ENCODE assay signal across 9 mouse cellular contexts in the genomic region with DNA sequence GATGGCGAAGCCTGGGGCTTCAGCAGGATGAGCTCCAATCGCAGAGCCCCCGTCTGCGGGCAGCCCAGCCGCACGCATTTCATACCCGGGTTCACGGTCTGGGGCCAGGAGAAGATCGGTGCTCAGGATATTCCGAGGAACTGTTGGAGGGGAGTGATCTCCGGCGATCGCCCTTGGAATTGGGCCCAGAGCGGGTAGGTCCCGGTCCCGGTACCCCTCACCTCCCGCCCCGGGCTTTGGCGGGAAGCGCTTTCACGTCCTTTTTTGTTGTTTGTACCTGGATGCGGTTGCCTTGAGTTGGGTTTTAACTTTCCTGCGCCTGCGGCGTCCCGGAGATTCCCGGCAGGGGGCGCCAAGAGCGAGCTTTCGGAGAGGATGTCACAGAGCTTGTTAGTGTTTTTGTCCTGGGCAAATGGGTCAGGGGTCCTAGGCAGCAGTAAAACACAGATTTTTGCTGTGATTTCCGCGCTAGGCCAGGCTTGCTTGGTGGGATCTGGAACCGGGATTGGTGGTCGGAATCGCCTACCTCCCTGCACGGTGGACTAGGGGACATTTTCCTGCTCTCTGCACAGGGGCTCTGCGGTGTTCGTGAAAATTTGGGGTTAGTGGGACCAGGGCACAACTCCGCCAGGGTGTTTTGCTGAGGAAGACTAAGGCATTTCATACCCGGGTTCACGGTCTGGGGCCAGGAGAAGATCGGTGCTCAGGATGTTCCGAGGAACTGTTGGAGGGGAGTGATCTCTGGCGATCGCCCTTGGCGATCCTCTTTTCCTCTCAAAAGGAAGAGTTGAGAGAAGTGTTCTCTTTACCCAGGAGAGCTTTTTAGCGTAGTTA. TPM values are rescaled to one million over a fixed set of nuclear protein-coding genes. Genes with fewer than 3 reads are reported as not detected.
DNase-seq lines count a peak whose midpoint lies in the region; ATAC-seq and TF ChIP-seq lines count a peak whose summit lies in the region.
"Had no signal": no experiment of that assay in that cellular context is flagged by ENCODE, and none has a peak within 500 bp of the region (broad histone marks: within the 10 kb centered on the region; RNA-seq: fewer than 3 reads in every experiment).

No protein-coding gene starts in this region.

- no peaks in the 10 kb centered on the region for H3K9me3 ChIP-seq in forebrain, embryonic 13.5 days (replicated peaks)
- no peaks in the 10 kb centered on the region for H3K9me3 ChIP-seq in heart, embryonic 16.5 days (replicated peaks; ENCODE audit: control insufficient read depth, low read length)
- H3K9me3 ChIP-seq in neural tube, embryonic 11.5 days (ENCODE audit: control insufficient read depth, low read length): no peaks in the 10 kb centered on the region
- no peaks in the 10 kb centered on the region for H3K9me3 ChIP-seq in stomach, postnatal 0 days (ENCODE audit: control insufficient read depth, low read length)

- no peak for TF ChIP-seq EP300 in stomach, postnatal 0 days (optimal IDR thresholded peaks at IDR 0.05)

- peak overlapping the region; percentile 91 for H3K4me2 ChIP-seq in forebrain, embryonic 13.5 days
- H3K4me2 ChIP-seq in heart, embryonic 16.5 days (ENCODE audit: low read depth, low read length): peak overlapping the region; percentile 94
- H3K4me2 ChIP-seq in neural tube, embryonic 11.5 days (ENCODE audit: low read depth): peak overlapping the region; percentile 99
- peak overlapping the region; percentile 68 for H3K4me2 ChIP-seq in stomach, postnatal 0 days (replicated peaks; ENCODE audit: low read depth)

- under 1% methylated on average over 47 of the region's 47 CpGs for WGBS in forebrain, embryonic 13.5 days
- under 1% methylated on average over 47 of the region's 47 CpGs for WGBS in heart, embryonic 16.5 days
- WGBS in liver, adult 2 months: 2% methylated on average over 47 of the region's 47 CpGs
- under 1% methylated on average over 47 of the region's 47 CpGs for WGBS in neural tube, embryonic 11.5 days
- under 1% methylated on average over 45 of the region's 47 CpGs for WGBS in stomach, postnatal 0 days

- peak; percentile 83 for TF ChIP-seq CTCF in liver, adult 2 months (IDR thresholded peaks at IDR 0.05; ENCODE audit: low read depth, low read length)
- peak; percentile 84 for TF ChIP-seq CTCF in stomach, postnatal 0 days (IDR thresholded peaks at IDR 0.05; ENCODE audit: low read depth)

- H3K79me2 ChIP-seq in liver, adult 2 months (ENCODE audit: control insufficient read depth, insufficient read depth, low read length): no peaks in the 10 kb centered on the region

- DNase-seq in 416B (ENCODE audit: low read depth): peak; percentile 37
- peak; percentile 46 for DNase-seq in c-Kit-positive CD71-negative TER-119-negative erythroid progenitor cells, embryonic 14.5 days (ENCODE audit: low read depth)
- peak; percentile 92 for DNase-seq in kidney, postnatal 14 days
- DNase-seq in liver, adult 2 months (ENCODE audit: extremely low read depth, low read depth, low spot score): peak; percentile 24
- peak; percentile 91 for DNase-seq in neural tube, embryonic 11.5 days (ENCODE audit: low spot score)
- DNase-seq in stomach, postnatal 0 days (ENCODE audit: low spot score): peak; percentile 87

- H3K27ac ChIP-seq in forebrain, embryonic 13.5 days: no peak overlapping the region
- no peak overlapping the region for H3K27ac ChIP-seq in heart, embryonic 16.5 days (ENCODE audit: low read length)
- H3K27ac ChIP-seq in liver, adult 2 months (replicated peaks; ENCODE audit: insufficient read depth, low read depth, low read length): no peak overlapping the region
- H3K27ac ChIP-seq in neural tube, embryonic 11.5 days (ENCODE audit: low read depth, low read length): no peak overlapping the region
- H3K27ac ChIP-seq in stomach, postnatal 0 days (replicated peaks): peak overlapping the region; percentile 45; the same call in 1 of the 2 replicates

- peak; percentile 60 for ATAC-seq in forebrain, embryonic 13.5 days
- ATAC-seq in heart, embryonic 16.5 days (replicated peaks; ENCODE audit: extremely low read depth, insufficient read depth, low FRiP score): peak; percentile 25; the same call in 1 of the 2 replicates
- peak; percentile 60 for ATAC-seq in neural tube, embryonic 11.5 days (ENCODE audit: insufficient read depth, low FRiP score, low TSS enrichment)
- ATAC-seq in stomach, postnatal 0 days (ENCODE audit: low FRiP score, low TSS enrichment): peak; percentile 19; the same call in 1 of the 2 replicates

- peak overlapping the region; percentile 68 for H3K4me3 ChIP-seq in forebrain, embryonic 13.5 days
- H3K4me3 ChIP-seq in heart, embryonic 16.5 days (ENCODE audit: low read length): peak overlapping the region; percentile 69
- H3K4me3 ChIP-seq in liver, adult 2 months (ENCODE audit: insufficient read depth, low read depth, low read length): peak overlapping the region; percentile 57
- peak overlapping the region; percentile 66 for H3K4me3 ChIP-seq in neural tube, embryonic 11.5 days (ENCODE audit: low read depth, low read length)
- peak overlapping the region; percentile 62 for H3K4me3 ChIP-seq in stomach, postnatal 0 days (ENCODE audit: low read depth, low read length)

- no peaks in the 10 kb centered on the region for H3K36me3 ChIP-seq in forebrain, embryonic 13.5 days (ENCODE audit: poor library complexity, severe bottlenecking)
- H3K36me3 ChIP-seq in heart, embryonic 16.5 days (ENCODE audit: control insufficient read depth, insufficient read depth): no peaks in the 10 kb centered on the region
- H3K36me3 ChIP-seq in liver, adult 2 months (ENCODE audit: control insufficient read depth, insufficient read depth, low read length): no peaks in the 10 kb centered on the region
- H3K36me3 ChIP-seq in neural tube, embryonic 11.5 days (ENCODE audit: control insufficient read depth, insufficient read depth, low read length): no peaks in the 10 kb centered on the region
- H3K36me3 ChIP-seq in stomach, postnatal 0 days (ENCODE audit: control insufficient read depth, insufficient read depth, low read length): 0 out of 2 replicates have a peak, but pooled peaks cover under 1% of the 10 kb centered on the region
- H3K36me3 ChIP-seq: G1E had no signal

- no peak for TF ChIP-seq POLR2A in liver, adult 2 months (IDR thresholded peaks at IDR 0.05; ENCODE audit: extremely low read depth, insufficient read depth, low read length)

- H3K9ac ChIP-seq in forebrain, embryonic 13.5 days: peak overlapping the region; percentile 77
- H3K9ac ChIP-seq in heart, embryonic 16.5 days (ENCODE audit: low read length): peak overlapping the region; percentile 65
- no peak overlapping the region; the same call in 1 of the 2 replicates for H3K9ac ChIP-seq in liver, adult 2 months (ENCODE audit: low read depth, low read length)
- peak overlapping the region; percentile 54 for H3K9ac ChIP-seq in neural tube, embryonic 11.5 days (ENCODE audit: low read length)
- peak overlapping the region; percentile 70 for H3K9ac ChIP-seq in stomach, postnatal 0 days (ENCODE audit: low read length)

- peaks cover 24% of the 10 kb centered on the region for H3K4me1 ChIP-seq in forebrain, embryonic 13.5 days
- peaks cover 13% of the 10 kb centered on the region for H3K4me1 ChIP-seq in heart, embryonic 16.5 days (ENCODE audit: control insufficient read depth, insufficient read depth, low read length)
- H3K4me1 ChIP-seq in liver, adult 2 months (ENCODE audit: control insufficient read depth, insufficient read depth, low read length): peaks cover 2% of the 10 kb centered on the region; the same call in 1 of the 2 replicates
- H3K4me1 ChIP-seq in neural tube, embryonic 11.5 days (ENCODE audit: control insufficient read depth, insufficient read depth, low read length): no peaks in the 10 kb centered on the region; the same call in 1 of the 2 replicates
- no peaks in the 10 kb centered on the region for H3K4me1 ChIP-seq in stomach, postnatal 0 days (replicated peaks; ENCODE audit: control insufficient read depth, insufficient read depth)

- H3K27me3 ChIP-seq in forebrain, embryonic 13.5 days: no peaks in the 10 kb centered on the region
- H3K27me3 ChIP-seq in heart, embryonic 16.5 days (ENCODE audit: control insufficient read depth, insufficient read depth, low read length): no peaks in the 10 kb centered on the region
- H3K27me3 ChIP-seq in liver, adult 2 months (ENCODE audit: control insufficient read depth, insufficient read depth, low read length): no peaks in the 10 kb centered on the region; the same call in 1 of the 2 replicates
- no peaks in the 10 kb centered on the region for H3K27me3 ChIP-seq in neural tube, embryonic 11.5 days (ENCODE audit: control insufficient read depth, insufficient read depth, low read length)
- H3K27me3 ChIP-seq in stomach, postnatal 0 days (ENCODE audit: control insufficient read depth, insufficient read depth, low read length): no peaks in the 10 kb centered on the region

RNA-seq across cellular contexts. Expression of a gene that starts 1.4 kb away (rescaled TPM):
- 15.4 and 19.6 TPM in 2 replicates for polyA plus RNA-seq in forebrain, embryonic 13.5 days (2015; fragmentation: Nextera tagmentation; extraction: Ambion mirVana)
- 7.4 and 8.7 TPM in 2 replicates for polyA plus RNA-seq in heart, embryonic 16.5 days (2015; fragmentation: Nextera tagmentation; extraction: Ambion mirVana)
- total RNA-seq in liver, adult 2 months (2014; rRNA removed): 0.46 and 0.54 TPM in 2 replicates
- 0.14 and 0.22 TPM in 2 replicates for polyA plus RNA-seq in liver, adult 2 months (2012; rRNA removed)
- 10.3 and 13.1 TPM in 2 replicates for polyA plus RNA-seq in neural tube, embryonic 11.5 days (2014; fragmentation: Nextera tagmentation; extraction: Ambion mirVana)
- 5.5 and 6.2 TPM in 2 replicates for polyA plus RNA-seq in stomach, postnatal 0 days (2015; fragmentation: Nextera tagmentation; extraction: Ambion mirVana)
- polyA plus RNA-seq: G1E had no signal

Comparison
In these comparisons a context has a peak if more than half of its experiments do, and no peak if none do; other contexts are left out.
1. DNase-seq: peak in every context shown above with its lines; median percentile 92 in kidney, postnatal 14 days; 91 in neural tube, embryonic 11.5 days; 87 in stomach, postnatal 0 days; 46 in c-Kit-positive CD71-negative TER-119-negative erythroid progenitor cells, embryonic 14.5 days; 37 in 416B; 24 in liver, adult 2 months.